Mouse (Mus musculus) forebrain, embryonic 15.5 days (tissue): ENCODE data around the gene A730049H05Rik. TPM values are rescaled to one million over a fixed set of nuclear protein-coding genes. Genes with fewer than 3 reads are reported as not detected.

Experiments used
- ATAC-seq: fragments of 200-750 bp; cut with Nextera tagmentation; replicated peaks from 2 replicates; pipeline ENCODE4 v1.8.0; 2017; ENCODE audit warnings: mild to moderate bottlenecking, moderate TSS enrichment, moderate library complexity
- H3K27ac ChIP-seq: fragments of 300-500 bp; sonication (generic); replicated peaks from 2 replicates; pipeline ENCODE4 v1.5.1; 2015; ENCODE audit warnings: mild to moderate bottlenecking, inconsistent platforms
- H3K27me3 ChIP-seq: fragments of 300-500 bp; sonication (generic); 2 replicates; pipeline ENCODE4 v1.6.1; 2015; ENCODE audit warnings: inconsistent platforms
- H3K36me3 ChIP-seq: fragments of 300-500 bp; sonication (generic); 2 replicates; pipeline ENCODE4 v1.6.1; 2015; ENCODE audit warnings: mild to moderate bottlenecking, inconsistent platforms
- H3K4me1 ChIP-seq: fragments of 300-500 bp; sonication (generic); 2 replicates; pipeline ENCODE4 v1.6.1; 2015; ENCODE audit warnings: inconsistent platforms
- H3K4me2 ChIP-seq: fragments of 300-500 bp; sonication (generic); replicated peaks from 2 replicates; pipeline ENCODE4 v1.6.1; 2015; ENCODE audit warnings: mild to moderate bottlenecking, inconsistent platforms
- H3K4me3 ChIP-seq: fragments of 300-500 bp; sonication (generic); 2 replicates; pipeline ENCODE4 v1.5.1; 2015; ENCODE audit warnings: mild to moderate bottlenecking, inconsistent platforms
- H3K9ac ChIP-seq: fragments of 300-500 bp; sonication (generic); replicated peaks from 2 replicates; pipeline ENCODE4 v1.6.1; 2015; ENCODE audit warnings: mild to moderate bottlenecking, inconsistent platforms
- H3K9me3 ChIP-seq: fragments of 300-500 bp; sonication (generic); 2 replicates; pipeline ENCODE4 v1.6.1; 2016; ENCODE audit warnings: inconsistent platforms
- WGBS: fragments of 180-500 bp; shearing (Covaris S2); methylation state at CpG from one replicate; pipeline ENCODE4 v1.1.7; 2015; ENCODE audit warnings: mixed read lengths; 5-methylcytosine and 5-hydroxymethylcytosine counted together
- polyA plus RNA-seq: library from polyadenylated mRNA; unstranded; fragments of >200 nt; fragmentation: Nextera tagmentation; extraction: Ambion mirVana; gene quantifications from 2 replicates; pipeline ENCODE4 v1.2.1, GENCODE M21; 2015

The A730049H05Rik gene
- polyA plus RNA-seq, 1 experiment from 2014 or later = 0.41 TPM

- H3K27ac ChIP-seq = no peak overlapping the region
- no peaks in the 10 kb centered on the region for H3K36me3 ChIP-seq
- H3K27me3 ChIP-seq = no peaks in the 10 kb centered on the region
- no peaks in the 10 kb centered on the region for H3K9me3 ChIP-seq
- H3K4me2 ChIP-seq = no peak overlapping the region
- ATAC-seq = no peak
- no peaks in the 10 kb centered on the region for H3K4me1 ChIP-seq
- 89% methylated on average over 3 of the region's 3 CpGs for WGBS
- H3K4me3 ChIP-seq = no peak overlapping the region
- H3K9ac ChIP-seq = no peak overlapping the region
These were observed 11.9 kb upstream of the A730049H05Rik start for GRCm38 (mm10) chr6:92804254-92804971.

- Histone ChIP-seq H3K9ac (no peak overlapping the region), H3K4me2 (no peak overlapping the region), H3K36me3 (no peaks in the 10 kb centered on the region), H3K4me1 (peaks cover 6% of the 10 kb centered on the region; the same call in 1 of the 2 replicates), H3K4me3 (no peak overlapping the region), H3K9me3 (no peaks in the 10 kb centered on the region), H3K27me3 (no peaks in the 10 kb centered on the region), H3K27ac (no peak overlapping the region)
- WGBS = 88% methylated on average over 3 of the region's 3 CpGs
- no peak for ATAC-seq
These were observed 6.5 kb upstream of the A730049H05Rik start for GRCm38 (mm10) chr6:92809818-92810217.

- H3K9ac ChIP-seq = no peak overlapping the region
- 97% methylated on average over 2 of the region's 2 CpGs for WGBS
- H3K27ac ChIP-seq = no peak overlapping the region
- no peak overlapping the region for H3K4me2 ChIP-seq
- no peaks in the 10 kb centered on the region for H3K27me3 ChIP-seq
- no peaks in the 10 kb centered on the region for H3K9me3 ChIP-seq
- ATAC-seq = no peak
- H3K4me3 ChIP-seq = no peak overlapping the region
- H3K36me3 ChIP-seq = no peaks in the 10 kb centered on the region
- H3K4me1 ChIP-seq = peaks cover 6% of the 10 kb centered on the region; the same call in 1 of the 2 replicates
These were observed 5.7 kb upstream of the A730049H05Rik start for GRCm38 (mm10) chr6:92810628-92811027.

- no peak for ATAC-seq
- Histone ChIP-seq H3K27me3 (no peaks in the 10 kb centered on the region), H3K4me1 (peaks cover 14% of the 10 kb centered on the region)
These were observed 4.7 kb upstream of the A730049H05Rik start for GRCm38 (mm10) chr6:92811566-92811965.

GRCm38 (mm10) chr6:92812702-92813370 is 3.4 kb upstream of the A730049H05Rik start:
- ATAC-seq = no peak
- no peaks in the 10 kb centered on the region for H3K27me3 ChIP-seq
- 36% methylated on average over 2 of the region's 2 CpGs for WGBS
- no peak overlapping the region for H3K9ac ChIP-seq
- no peaks in the 10 kb centered on the region for H3K36me3 ChIP-seq
- H3K4me1 ChIP-seq = peaks cover 14% of the 10 kb centered on the region
- no peak overlapping the region for H3K4me2 ChIP-seq
- no peak overlapping the region for H3K4me3 ChIP-seq
- no peak overlapping the region for H3K27ac ChIP-seq
- no peaks in the 10 kb centered on the region for H3K9me3 ChIP-seq

More at GRCm38 (mm10) chr6:92811566-92811965, 4.7 kb upstream of the A730049H05Rik start:
- Histone ChIP-seq H3K4me2 (no peak overlapping the region), H3K9me3 (no peaks in the 10 kb centered on the region), H3K4me3 (no peak overlapping the region), H3K36me3 (no peaks in the 10 kb centered on the region), H3K9ac (no peak overlapping the region), H3K27ac (no peak overlapping the region)

GRCm38 (mm10) chr6:92817661-92818060 is 1.4 kb downstream of the A730049H05Rik start:
- H3K4me1 ChIP-seq = peaks cover 17% of the 10 kb centered on the region
- no peak overlapping the region for H3K27ac ChIP-seq
- H3K4me2 ChIP-seq = no peak overlapping the region
- WGBS = 18% methylated on average over 8 of the region's 8 CpGs
- H3K4me3 ChIP-seq = no peak overlapping the region
- no peaks in the 10 kb centered on the region for H3K9me3 ChIP-seq
- H3K36me3 ChIP-seq = no peaks in the 10 kb centered on the region
- H3K9ac ChIP-seq = no peak overlapping the region
- ATAC-seq = no peak
- H3K27me3 ChIP-seq = no peaks in the 10 kb centered on the region

- no peaks in the 10 kb centered on the region for H3K36me3 ChIP-seq
- no peak overlapping the region for H3K4me2 ChIP-seq
- WGBS = 15% methylated on average over 5 of the region's 5 CpGs
- no peak overlapping the region for H3K27ac ChIP-seq
- no peak for ATAC-seq
- H3K4me3 ChIP-seq = no peak overlapping the region
- no peak overlapping the region for H3K9ac ChIP-seq
- H3K27me3 ChIP-seq = no peaks in the 10 kb centered on the region
- peaks cover 4% of the 10 kb centered on the region; the same call in 1 of the 2 replicates for H3K4me1 ChIP-seq
- H3K9me3 ChIP-seq = no peaks in the 10 kb centered on the region
These were observed 5.3 kb downstream of the A730049H05Rik start for GRCm38 (mm10) chr6:92821606-92822005.

GRCm38 (mm10) chr6:92822006-92822405 is 5.7 kb downstream of the A730049H05Rik start:
- peaks cover 4% of the 10 kb centered on the region; the same call in 1 of the 2 replicates for H3K4me1 ChIP-seq
- H3K36me3 ChIP-seq = no peaks in the 10 kb centered on the region
- no peak overlapping the region for H3K4me2 ChIP-seq
- H3K27ac ChIP-seq = no peak overlapping the region
- no peak overlapping the region for H3K4me3 ChIP-seq
- no peaks in the 10 kb centered on the region for H3K9me3 ChIP-seq
- no peak overlapping the region for H3K9ac ChIP-seq
- H3K27me3 ChIP-seq = no peaks in the 10 kb centered on the region
- WGBS = 32% methylated on average over 6 of the region's 6 CpGs
- no peak for ATAC-seq

GRCm38 (mm10) chr6:92823991-92824390 is 7.7 kb downstream of the A730049H05Rik start:
- no peak for ATAC-seq
- 50% methylated on average over 7 of the region's 7 CpGs for whole genome bisulfite sequencing
- H3K9ac ChIP-seq = no peak overlapping the region
- peaks cover 4% of the 10 kb centered on the region; the same call in 1 of the 2 replicates for H3K4me1 ChIP-seq
- no peak overlapping the region for H3K4me3 ChIP-seq
- no peaks in the 10 kb centered on the region for H3K9me3 ChIP-seq
- no peak overlapping the region for H3K27ac ChIP-seq
- no peaks in the 10 kb centered on the region for H3K27me3 ChIP-seq
- no peaks in the 10 kb centered on the region for H3K36me3 ChIP-seq
- H3K4me2 ChIP-seq = no peak overlapping the region

GRCm38 (mm10) chr6:92826561-92826960 is 10.3 kb downstream of the A730049H05Rik start:
- no peaks in the 10 kb centered on the region for H3K27me3 ChIP-seq
- no peak overlapping the region for H3K4me3 ChIP-seq
- H3K9me3 ChIP-seq = no peaks in the 10 kb centered on the region
- H3K27ac ChIP-seq = no peak overlapping the region
- peaks cover 3% of the 10 kb centered on the region; the same call in 1 of the 2 replicates for H3K4me1 ChIP-seq
- no peak overlapping the region for H3K9ac ChIP-seq
- no peaks in the 10 kb centered on the region for H3K36me3 ChIP-seq
- ATAC-seq = no peak
- 90% methylated on average over 5 of the region's 5 CpGs for WGBS
- H3K4me2 ChIP-seq = no peak overlapping the region

GRCm38 (mm10) chr6:92827360-92827759 is 11.1 kb downstream of the A730049H05Rik start:
- Histone ChIP-seq H3K4me3 (no peak overlapping the region), H3K9me3 (no peaks in the 10 kb centered on the region), H3K36me3 (no peaks in the 10 kb centered on the region), H3K27ac (no peak overlapping the region), H3K4me1 (no peaks in the 10 kb centered on the region), H3K9ac (no peak overlapping the region), H3K4me2 (no peak overlapping the region), H3K27me3 (no peaks in the 10 kb centered on the region)
- WGBS = 55% methylated on average over 5 of the region's 5 CpGs
- ATAC-seq = no peak

GRCm38 (mm10) chr6:92829148-92829547 is 12.9 kb downstream of the A730049H05Rik start:
- 86% methylated on average over 2 of the region's 2 CpGs for WGBS
- ATAC-seq = no peak

More at GRCm38 (mm10) chr6:92829148-92829547, 12.9 kb downstream of the A730049H05Rik start:
- no peak overlapping the region for H3K27ac ChIP-seq
- no peak overlapping the region for H3K9ac ChIP-seq
- H3K4me3 ChIP-seq = no peak overlapping the region
- H3K36me3 ChIP-seq = no peaks in the 10 kb centered on the region
- no peaks in the 10 kb centered on the region for H3K9me3 ChIP-seq
- no peaks in the 10 kb centered on the region for H3K27me3 ChIP-seq
- no peak overlapping the region for H3K4me2 ChIP-seq
- H3K4me1 ChIP-seq = no peaks in the 10 kb centered on the region
